Mouse (Mus musculus): ENCODE data around the gene Trcg1.

Trcg1 gene

DNA sequence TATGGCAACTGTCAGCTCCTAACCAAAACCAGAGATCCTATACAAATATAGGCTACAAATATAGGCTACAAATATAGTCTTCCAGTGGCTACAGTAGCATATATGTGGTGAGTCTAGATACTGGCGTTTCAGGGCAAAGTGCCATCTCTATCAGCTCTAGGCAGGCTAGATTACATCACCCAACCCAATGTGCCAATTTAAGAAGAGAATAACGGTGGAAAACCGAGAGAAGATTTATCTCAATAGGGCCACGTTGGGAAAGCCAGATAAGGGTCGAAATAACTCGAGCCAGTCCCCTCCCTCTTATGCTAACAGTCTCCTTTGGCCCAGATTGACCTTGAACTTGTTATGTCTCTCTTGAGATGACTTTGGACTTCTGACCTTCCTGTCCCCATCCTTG is 3.2 kb upstream of the Trcg1 start:
- no peak for DNase-seq (ENCODE audit: low spot score)

DNA sequence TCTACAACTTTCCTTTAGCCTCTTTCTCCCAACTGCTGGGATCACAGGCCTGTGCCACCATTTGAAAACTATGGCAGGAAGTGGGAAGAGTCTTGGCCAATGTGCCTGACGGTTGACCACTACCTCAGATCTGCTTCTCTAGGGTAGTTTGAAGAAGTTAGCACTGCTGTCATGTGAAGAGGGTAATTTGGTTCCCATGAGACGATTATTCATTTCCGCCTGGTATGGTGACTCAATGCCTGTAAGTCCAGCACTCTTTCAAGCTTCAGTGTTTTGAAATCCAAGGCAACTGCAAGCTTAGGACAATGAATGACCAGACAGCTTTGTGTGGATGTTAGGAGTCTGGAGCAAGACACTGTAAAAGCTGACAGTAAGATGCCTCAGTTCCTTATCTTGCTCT is 2.6 kb upstream of the Trcg1 start:
- no peak for DNase-seq (ENCODE audit: low spot score)

DNA sequence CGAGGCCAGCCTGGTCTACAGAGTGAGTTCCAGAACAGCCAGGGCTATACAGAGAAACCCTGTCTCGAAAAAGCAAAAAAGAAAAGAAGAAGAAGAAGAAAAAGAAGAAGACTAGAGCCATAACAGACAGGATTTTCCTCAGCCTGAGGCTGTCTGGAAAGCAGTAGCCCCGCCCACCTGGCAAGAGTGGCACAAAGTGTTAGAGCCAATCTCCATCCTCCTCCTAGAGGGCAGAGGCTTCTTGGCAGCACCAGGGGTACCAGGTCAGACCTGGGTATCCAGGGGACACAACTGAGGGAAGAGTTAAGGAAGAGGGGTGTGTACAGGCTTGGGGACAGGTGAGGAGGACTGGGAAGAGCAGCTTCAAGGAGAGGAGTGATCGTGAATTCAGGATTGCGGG is 1.3 kb downstream of the Trcg1 start:
- no peak for DNase-seq (ENCODE audit: low spot score)

DNA sequence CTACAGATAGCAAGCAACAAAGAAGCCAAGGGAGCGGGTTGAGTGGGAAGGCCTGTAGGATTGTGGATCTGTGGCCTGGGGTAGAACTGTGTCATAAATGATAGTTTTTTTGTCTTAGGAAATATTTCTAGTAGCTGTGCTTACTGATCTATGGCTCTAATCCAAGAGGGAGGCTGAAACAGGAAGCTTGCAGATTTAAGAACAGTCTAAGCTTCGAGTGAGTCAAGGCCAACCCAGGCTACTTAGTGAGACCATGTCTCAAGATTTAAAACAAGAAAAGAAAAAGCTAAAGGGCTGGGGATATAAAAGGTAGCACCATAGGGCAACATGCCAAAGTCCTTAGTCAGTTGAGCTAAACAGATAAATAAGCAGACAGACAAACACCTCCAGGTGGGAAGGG is 1.9 kb downstream of the Trcg1 start:
- no peak for DNase-seq (ENCODE audit: low spot score)

DNA sequence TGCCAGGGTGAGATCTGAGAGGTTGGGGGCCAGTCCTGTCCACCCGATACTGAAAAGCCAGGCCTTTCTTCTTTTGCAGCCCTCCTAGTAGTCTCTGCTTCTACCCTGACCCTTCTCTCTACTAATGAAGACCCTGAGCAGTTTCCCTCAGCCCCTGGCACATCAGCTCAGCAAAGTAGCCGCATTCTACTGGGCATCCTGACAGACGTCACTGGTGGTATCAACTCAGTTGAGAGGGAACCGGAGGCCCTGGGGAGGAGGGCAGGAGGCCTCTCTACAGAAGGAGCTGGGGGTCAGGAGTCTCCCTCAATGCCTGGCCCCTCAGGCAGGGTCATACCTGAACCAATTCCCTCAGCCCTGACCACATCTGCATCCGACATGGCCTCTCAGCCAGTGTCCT is 4.8 kb downstream of the Trcg1 start:
- DNase-seq (ENCODE audit: low spot score) = no peak

DNA sequence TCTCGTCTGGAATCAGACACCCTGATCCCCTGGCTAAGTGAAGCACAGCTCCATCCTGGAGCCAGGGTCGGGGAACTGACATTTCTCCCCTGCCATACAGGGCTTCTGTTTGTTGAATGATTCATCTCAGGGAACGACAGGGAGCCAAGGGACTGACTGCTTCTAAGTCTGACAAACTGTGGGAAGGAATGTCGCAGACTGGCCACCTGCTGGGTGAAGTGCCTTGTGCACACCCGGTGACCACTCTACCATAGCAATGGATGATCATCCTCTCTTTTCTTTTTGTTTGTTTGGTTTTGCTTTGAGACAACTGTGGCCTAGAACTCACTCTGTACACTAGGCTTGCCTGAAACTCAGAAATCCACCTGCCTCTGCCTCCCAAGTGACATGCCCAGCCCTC is 6.6 kb downstream of the Trcg1 start:
- no peak for DNase-seq (ENCODE audit: low spot score)

DNA sequence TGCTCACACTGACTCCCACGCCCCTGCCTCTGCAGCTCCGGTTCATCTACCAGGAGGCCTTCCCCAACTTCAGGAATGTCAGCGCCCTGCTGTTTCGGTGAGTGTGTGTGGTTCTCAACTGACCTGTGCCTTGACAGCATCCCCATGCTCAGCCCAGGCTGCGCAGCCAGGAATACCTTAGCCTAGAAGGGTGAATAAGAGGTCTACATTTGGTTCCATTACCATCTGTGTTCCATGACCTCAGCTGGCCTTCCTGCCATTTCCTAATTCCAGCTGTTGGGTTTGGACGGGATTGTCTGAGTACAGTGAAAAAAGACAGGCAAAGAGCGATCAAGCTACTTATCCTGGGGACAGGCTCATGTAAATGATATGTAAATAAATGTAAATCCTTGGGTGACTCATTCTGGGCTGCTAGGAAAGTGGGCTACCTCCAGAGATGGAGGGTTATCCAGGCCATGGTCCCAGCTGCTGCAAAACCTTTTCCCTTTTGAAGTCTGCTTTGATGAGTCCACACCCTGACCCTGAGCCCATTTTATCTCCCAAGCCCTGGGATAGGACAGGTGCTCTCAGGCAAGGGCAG is 7.8 kb downstream of the Trcg1 start:
- no peak for DNase-seq (ENCODE audit: low spot score)

DNA sequence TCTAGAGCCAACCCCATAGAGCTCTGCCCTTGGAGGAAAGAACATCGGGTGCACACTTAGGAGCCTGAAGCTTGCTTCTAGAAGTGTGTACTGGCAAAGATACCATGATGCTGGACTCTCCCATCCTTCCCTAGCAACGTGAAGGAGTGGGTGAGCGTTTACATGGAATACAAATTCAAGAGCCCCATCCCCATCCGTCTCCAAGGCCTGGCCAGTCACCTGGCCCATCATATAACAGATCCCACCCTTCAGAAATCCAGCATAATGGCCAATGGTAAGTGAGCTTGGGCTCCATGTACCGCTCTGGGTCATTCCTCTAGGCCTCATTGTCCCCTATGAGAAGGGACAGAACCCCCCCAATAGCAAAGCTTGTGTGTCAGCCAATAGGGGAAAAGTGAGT is 10.1 kb downstream of the Trcg1 start:
- DNase-seq (ENCODE audit: low spot score) = no peak

DNA sequence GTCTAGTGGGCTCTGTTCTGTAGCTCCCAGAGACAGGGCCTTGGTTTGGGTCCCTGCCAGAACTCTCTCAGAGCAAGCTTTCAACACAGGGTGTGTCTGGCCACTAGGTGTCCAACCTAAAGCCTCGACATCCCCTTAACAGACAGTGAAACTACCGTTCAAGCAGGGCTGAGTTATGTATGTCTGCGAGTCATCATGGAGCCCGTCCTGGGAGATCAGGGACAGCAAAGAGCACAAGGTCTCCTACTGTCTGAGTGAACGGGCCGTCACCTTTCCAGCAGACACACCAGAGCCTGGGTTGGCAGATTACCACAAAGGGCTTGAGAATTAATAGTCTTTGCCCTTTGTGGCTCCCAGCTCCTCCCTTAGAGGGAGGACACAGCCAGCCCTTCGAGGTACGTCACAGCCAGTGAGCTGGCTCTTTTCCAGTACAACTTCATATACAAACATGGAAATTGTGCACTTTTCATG is 10.9 kb downstream of the Trcg1 start:
- no peak for DNase-seq (ENCODE audit: low spot score)

DNA sequence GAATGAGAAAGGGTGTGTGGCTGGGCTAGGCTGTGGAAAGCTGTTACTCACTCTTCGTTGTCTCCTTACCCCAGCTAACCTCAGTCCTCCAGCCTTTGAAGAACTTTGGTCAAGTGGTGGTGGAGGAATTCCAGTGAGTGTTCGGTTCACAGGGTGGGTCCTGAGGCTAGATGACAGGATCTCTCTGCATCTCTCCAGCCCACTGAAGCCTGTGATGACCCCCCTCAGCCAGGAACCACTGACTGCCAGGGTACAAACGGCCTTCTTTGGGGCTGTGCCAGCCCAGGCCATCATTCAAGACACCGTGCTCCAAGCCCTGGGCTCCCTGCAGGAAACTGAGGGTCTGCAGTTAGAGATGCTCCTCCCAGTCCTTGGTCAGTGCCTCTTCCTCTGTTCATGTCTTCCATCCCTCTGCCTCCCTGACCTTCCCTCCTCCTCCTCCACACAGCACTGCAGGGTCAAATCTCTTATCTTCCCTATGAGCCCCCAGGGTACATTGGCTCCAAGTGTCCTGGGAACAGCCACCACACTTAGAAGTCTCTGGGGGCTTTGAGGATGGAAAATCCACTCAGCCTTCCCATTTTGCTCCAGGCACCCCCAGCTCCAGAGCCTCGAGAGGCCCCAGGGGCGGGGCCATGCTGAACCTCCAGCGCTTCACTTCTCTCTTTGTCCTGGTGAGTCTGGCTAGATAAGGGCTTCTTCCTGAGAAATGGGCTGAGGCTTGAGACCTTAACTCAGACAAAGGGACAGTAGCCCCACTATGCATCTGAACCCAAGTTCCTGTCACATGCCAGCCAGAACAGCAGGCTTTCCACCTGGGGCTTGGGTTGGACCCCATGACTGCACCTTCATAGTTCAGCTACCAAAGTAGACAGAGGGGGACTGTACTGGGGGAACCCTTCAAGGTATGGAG is 11.9 kb downstream of the Trcg1 start:
- DNase-seq (ENCODE audit: low spot score) = no peak

DNA sequence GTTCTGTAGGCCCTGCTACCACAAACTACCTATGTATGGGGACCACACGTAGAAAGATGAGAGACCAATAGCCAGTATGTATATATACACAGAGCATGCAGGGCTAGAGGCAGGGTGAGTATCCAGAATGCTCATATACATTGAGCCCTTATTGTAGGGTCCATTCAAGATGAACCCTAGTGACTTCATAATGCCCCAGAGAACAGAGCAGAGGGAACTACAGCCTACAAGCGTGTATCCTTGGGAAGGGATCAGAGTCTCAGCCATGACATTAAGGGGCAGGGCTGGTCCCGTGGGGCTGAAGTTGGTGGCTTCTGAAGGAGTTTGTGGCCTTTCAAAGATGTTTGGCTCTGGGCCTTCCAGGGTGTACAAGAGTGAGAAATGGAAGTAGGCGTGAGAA is 13.7 kb downstream of the Trcg1 start:
- DNase-seq (ENCODE audit: low spot score) = no peak

DNA sequence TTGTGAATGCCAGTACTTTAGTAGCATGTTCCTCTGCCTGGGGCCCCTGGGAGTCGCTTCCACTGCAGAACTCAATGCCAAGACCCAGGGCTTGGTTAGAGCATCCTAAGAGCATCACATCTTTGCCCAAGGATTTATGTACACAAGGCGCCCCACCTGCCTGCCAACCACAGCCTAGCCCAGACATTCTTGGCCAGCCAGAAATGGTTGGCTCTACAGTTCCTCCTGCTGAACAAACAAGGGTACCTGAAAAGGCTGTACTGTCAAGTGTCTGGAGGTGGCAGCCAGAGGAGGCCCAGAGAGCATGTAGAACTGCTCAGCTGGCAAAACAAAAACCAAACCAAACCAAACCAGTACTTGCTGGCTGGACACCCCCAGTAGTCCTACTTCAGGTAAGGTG is 14.8 kb downstream of the Trcg1 start:
- no peak for DNase-seq (ENCODE audit: low spot score)

DNA sequence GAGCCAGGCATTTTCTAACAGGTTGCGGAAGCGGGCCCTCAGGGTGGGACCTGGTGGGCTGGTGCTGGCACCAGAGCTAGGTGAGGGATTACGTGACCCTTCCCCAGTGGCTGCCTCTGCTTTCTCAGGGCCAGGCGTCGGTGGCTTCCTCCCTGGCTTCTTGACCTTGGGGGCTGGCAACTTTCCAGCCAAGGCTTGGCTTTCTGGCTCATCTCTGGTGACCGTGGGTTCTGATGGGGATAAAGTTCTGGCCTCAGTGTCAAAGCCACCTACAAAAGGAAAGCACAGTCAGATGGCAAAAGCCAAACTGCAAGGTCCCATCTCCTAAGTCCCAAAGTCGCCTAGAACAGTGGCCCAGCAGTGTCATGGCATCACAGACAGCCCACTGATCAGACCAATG is 17.7 kb downstream of the Trcg1 start:
- DNase-seq (ENCODE audit: low spot score) = no peak

DNA sequence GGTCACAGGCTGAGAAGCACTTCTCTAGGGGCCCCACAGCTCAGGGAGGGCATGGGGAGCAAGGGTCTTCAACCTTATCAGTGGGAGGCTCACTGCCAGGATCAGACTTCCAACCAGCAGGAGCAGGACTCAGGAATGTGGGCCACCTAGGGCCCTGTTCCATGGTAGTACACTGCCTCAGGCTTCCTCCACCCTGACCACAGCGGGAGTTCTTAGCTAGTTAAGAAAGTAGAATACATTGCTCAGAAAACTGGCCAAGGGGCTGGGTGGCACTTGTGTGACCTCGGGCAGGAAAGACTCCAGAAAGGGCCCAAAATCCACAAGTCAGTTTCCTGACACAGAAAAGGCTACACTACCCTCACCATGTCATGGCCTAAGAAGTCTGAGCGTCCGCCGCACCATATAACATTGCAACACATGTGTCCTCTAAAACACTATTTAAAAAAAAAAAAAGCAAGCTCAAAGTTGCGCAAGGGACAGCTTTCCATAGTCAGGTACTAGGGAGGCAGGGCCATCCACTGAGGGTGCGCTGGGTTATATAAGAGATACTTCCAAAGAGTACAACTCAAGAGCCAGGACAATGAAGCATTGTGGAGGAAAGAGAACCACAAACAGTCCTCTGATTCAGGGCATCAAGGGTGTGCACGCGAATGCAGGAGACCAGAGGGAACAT is 18.6 kb downstream of the Trcg1 start:
- no peak for DNase-seq (ENCODE audit: low spot score)

DNA sequence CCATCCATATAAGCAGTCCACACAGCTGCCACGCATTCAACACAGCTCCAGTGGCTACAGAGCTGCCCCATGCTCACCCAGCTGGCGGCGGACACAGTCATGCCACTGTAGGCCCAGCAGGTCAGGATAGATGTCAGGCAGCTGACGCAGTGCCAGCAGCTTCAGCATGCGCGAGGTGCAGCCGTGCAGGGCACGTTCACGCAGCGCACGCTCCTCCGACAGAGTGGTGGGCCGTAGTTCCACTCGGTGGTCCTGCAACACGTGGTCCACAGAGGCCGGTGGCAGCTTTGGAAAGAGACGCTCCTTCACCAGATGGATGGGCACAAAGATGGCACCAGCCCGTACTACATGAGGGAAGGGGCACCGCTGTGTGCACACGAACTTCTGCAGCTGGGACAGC is 20.0 kb downstream of the Trcg1 start:
- no peak for DNase-seq (ENCODE audit: low spot score)

DNA sequence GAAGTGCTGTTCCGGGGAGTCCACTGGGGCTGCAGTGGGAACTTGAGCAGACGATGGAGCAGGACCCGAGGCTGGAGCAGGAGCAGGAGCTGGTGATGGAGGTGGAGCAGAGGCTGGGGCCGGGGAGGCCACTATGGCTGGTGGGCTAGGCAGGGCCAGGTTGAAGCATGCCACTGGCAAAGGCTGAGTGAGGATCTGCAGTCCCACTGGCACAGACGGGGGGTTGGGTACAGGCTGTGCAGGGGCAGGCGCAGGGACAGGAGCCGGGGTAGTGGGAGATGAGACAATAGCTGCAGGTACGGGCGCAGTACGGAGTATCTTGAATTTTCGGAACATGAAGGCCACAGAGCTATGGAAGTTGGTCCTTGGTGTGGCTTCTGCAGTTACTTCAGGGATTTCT is 20.5 kb downstream of the Trcg1 start:
- DNase-seq (ENCODE audit: low spot score) = no peak

DNA sequence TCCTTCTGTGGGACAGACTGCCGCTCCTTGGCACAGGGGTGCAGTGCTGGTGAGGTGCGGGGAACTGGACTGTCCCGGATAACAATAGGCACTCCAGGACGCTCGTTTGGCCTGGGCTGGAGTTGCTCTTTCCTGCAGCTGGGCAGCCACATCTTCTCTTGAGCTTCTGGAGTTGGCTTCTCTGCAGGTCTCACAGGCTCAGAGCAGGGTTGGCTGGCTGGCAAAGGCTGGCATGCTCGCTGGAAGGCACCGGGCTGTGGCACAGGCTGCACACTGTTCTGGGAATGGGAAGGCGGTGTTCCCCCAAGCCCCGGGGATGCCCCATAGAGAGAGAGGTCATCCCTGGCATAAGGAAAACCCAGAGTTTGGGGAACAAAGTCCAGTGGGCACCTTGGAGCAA is 21.3 kb downstream of the Trcg1 start:
- DNase-seq (ENCODE audit: low spot score) = no peak

DNA sequence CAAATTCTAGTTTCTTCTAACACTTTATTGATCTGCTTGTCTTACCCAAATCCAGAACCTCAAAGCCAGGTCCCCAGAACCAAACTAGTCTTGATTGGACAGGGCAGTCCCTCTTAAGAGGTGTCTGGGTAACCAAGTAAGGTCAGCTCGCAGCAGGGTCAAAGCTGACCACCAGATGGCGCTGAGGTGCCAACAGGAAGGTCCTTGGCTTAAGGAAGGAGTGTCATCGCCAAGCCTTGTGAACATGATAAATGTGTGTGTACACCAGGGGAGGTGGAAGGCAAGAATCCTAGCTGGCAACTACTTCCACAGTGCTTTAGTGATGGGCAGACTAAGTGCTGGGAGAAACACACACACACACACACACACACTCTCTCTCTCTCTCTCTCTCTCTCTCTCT is 23.4 kb downstream of the Trcg1 start:
- peak; percentile 84 for DNase-seq (ENCODE audit: low spot score)

DNA sequence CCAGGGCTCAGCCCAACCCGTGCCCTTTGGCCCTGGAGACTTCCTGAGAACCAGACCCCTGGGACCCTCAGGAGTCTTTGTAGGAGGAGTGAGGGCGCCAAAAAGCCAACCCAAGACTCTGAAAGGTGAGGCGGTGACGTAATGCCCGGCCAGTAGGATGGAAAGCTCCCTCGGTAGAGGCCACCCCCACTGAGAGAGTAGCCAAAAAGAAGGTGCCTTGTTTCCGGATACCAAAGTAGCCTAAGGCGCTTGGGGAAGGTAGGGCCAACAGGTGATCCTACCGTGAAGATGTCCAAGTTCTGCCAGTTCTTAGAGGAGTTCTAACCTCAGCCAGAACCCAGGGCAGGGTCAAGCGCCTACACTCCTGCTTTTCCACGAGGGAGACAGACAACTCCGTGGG is 24.6 kb downstream of the Trcg1 start:
- no peak for DNase-seq (ENCODE audit: low spot score)

DNA sequence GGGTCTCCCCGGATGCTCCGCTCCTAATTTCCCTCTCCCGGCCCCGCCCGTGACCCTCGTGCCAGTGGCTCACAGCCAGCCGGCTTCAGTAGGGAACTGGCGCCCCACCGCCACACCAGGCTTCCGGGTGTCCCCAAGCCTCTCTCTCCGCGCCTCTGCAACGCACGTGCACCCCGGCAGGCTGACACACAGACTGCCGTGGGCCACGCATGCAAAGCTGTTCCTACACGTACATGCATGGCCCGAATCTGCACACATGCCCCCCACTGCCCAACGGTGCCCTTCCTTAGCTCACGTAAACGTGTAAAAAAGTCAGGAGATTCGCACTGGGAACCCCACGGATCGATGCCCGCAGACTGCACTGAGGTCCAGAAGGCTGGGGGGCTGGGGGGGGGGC is 25.2 kb downstream of the Trcg1 start:
- no peak for DNase-seq (ENCODE audit: low spot score)

DNA sequence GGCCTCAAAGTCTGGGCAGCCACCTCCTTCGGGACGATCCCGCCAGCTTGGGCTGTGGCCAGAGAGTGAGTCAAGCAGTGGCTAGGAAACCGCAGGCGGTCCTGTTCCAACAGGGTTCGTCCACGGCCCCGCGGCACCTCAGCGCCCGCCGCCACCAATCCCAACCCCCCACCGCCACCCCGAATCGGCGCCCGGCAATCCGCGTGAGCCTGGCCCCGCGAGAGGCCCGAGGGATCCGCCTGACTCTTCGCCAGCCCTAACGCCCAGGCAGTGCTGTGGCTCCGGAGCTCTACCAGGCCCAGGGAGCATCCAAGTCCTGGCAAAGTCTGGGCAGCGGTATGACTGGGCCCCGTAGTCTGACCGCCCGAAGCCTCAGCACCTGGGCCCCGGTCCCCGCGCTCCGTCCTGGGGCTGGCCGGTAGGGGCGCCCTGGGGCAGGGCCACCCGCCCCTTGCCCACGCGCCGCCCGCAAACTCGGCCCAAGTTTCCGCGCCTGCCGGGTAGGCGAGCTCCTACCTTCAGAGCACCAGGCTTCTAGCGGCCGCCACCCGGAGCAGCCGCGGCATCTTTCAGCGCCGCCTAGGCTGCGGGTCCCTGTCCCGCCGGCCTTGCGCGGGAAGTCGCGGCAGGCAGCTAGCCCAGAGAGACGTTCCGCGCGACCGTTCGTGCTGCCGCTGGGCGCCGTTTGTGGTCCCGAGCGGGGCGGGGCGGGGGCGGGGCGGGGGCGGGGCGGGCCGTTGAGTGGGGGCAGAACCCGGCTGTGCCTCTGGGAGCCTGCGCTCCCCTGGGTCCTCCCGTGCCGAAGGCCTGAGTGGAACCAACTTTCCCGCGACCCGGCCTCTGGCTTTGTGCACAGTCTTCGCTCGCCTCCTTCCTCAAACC is 25.8 kb downstream of the Trcg1 start, which contains the start of gene 1700017B05Rik:
Gene 1700017B05Rik, minus strand, starts transcription at position 700 of the 882 bp plus-strand sequence.
- DNase-seq (ENCODE audit: low spot score) = no peak

All from left cerebral cortex, adult 11 months (tissue).